Mouse (Mus musculus): ENCODE results near the gene Rab5c. TPM values are rescaled to one million over a fixed set of nuclear protein-coding genes. Genes with fewer than 3 reads are reported as not detected.

The Rab5c gene
- 10 to 100 TPM; 34.0 to 50.8 TPM for polyA plus RNA-seq (2017; shearing (Covaris generic))

GRCm38 (mm10) chr11:100738066-100738604, at the start of gene Rab5c:
Gene Rab5c (minus strand): TSS chr11:100738215.

GRCm38 (mm10) chr11:100770646-100771408, 32.8 kb upstream of the Rab5c start, which contains the start of gene Ghdc:
Gene Ghdc (minus strand): TSS chr11:100770957.

GRCm38 (mm10) chr11:100762831-100763230, 24.8 kb upstream of the Rab5c start, which contains the start of gene Hcrt:
Gene Hcrt (minus strand): TSS chr11:100762931.

DNA sequence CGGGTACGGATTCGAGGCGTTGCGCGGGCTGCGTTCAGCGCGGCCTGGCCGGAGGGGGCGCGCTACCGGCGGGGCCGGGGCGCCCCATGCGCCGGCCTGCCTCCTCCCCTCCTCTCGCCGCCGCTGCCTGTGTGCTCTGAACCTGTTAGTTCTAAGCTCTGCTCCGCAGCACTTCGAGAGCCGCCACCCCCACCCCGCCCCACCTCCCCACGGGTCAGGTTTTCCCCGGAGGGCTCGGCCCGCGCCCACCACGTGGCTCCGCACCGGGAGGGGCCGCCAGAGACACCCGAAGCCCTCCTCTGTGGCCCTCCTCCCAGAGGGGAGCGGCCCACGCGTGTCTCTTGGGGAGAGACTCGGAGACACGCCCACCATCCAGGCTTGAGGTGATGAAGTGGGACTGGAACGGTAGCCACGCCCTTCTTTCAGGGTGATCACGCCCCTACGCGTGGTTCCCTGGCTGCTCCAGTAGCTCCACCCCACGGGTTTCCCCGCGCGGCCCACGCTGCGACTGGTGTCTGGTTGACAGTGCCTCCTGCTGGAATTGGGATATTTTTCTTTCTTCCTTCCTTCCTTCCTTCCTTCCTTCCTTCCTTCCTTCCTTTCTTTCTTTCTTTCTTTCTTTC, 21.7 kb upstream of the Rab5c start, which contains the start of gene Kcnh4:
Gene Kcnh4 (minus strand): TSS at position 332 of the 623 bp plus-strand sequence.

DNA sequence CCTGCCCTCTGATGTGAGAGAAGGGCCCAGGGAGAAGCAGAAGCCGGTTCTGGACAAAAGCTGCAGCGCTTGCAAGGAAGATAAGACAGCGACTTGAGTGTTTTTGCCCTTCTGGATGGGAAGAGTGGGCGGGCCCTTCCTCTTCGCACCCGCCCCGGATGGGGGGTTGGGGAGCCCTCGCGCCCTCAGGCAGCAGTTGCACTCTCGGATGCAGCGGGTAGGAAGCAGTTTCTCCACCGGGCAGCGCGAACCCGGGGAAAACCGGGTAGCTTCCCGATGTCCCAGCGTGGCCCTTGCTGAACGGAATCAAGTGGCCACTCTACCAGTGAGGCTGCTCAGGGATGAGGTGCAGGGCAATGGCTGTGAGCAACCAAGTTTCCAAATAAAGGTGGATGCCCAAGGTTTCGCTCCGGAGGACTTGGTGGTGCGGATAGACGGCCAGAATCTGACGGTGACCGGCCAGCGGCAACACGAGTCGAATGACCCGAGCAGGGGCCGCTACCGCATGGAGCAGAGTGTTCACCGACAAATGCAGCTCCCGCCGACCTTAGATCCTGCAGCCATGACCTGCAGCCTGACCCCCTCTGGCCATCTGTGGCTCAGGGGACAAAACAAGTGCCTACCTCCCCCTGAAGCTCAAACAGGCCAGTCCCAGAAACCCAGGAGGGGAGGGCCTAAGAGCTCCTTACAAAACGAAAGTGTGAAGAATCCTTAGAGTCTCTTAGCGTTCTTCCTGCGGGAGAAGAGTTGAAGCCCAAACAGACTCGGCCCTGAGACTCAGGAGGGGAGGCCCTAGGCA, 24.1 kb downstream of the Rab5c start, which contains the start of gene Hspb9:
Gene Hspb9 (plus strand): TSS at position 116 of the 799 bp plus-strand sequence.

GRCm38 (mm10) chr11:100711783-100712615, 26.0 kb downstream of the Rab5c start, which contains the start of gene Kat2a:
Gene Kat2a (minus strand): TSS chr11:100712465.

DNA sequence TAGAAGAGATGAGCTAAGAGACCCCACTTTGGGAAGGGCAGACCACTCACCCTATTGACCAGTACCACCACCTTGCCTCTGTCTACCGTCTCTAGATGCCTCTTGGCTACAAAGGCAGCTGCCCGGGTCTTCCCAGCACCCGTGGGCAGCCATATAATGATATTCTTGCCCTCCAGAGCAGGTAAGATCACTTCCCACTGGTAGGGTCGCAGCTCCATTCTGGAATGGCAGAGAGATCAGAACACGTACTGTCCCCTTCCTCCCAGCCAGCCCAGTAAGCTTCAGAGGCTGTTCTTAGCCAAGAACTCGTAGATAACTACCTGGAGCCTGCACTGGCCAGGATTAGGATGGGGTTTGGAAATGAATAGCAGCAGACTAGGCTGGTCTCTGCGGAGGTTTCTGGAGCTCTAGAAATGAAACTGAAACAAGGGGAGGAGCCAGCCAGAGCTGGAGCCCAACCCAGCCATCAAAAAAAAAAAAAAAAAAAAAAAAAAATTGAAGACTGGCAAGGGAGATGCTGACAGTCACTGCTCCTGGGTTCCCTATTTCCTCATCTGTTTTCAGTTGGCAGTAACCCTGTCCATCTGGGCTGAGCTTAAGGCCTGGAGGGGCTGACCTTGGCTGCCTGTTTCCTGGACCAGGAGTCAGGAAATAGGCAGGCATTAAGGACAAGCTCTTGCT, 34.0 kb downstream of the Rab5c start, which contains the start of gene Dhx58:
Gene Dhx58 (minus strand): TSS at position 421 of the 681 bp plus-strand sequence.

DNA sequence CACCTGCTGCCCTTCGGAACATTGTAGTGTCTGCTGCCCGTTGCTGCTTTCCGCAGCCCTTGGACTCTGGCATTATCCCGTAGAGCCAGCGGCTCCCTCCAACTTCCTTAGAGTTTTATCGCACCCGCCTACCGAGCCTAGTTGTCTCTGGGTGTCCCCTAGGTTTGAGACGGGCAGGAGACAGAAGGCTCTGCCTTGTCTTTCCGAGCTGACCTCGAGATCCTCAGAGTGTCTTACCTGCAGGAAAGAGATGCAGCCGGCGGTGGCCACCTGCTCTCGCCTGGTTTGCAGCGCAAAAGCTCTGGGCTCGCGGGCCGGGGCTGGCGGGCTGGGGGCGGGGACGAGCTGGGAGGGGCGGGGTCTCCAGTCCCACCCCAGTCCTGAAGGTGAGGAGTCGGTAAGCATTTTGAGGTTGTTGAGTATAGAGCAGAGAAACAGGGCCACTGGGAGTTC, 45.8 kb downstream of the Rab5c start, which contains the start of gene Zfp385c:
Gene Zfp385c (minus strand): TSS at position 292 of the 453 bp plus-strand sequence.

Other genes starting within 250 kb of the Rab5c start
- gene Acly, start 210.2 kb downstream of the Rab5c start, polyA plus RNA-seq (2017; shearing (Covaris generic)), result 100 to 1,000 TPM; 128 to 142 TPM
- 1 to 10 TPM in 1 of 2 experiments, under 1 TPM in 1; 0.58 to 2.0 TPM for gene Ttc25, start 192.6 kb downstream of the Rab5c start, polyA plus RNA-seq (2017; shearing (Covaris generic))
- gene Cnp, start 163.3 kb downstream of the Rab5c start, polyA plus RNA-seq (2017; shearing (Covaris generic)), result 100 to 1,000 TPM; 306 to 325 TPM
- gene Nkiras2, start 119.0 kb downstream of the Rab5c start, polyA plus RNA-seq (2017; shearing (Covaris generic)), result 10 to 100 TPM; 25.2 to 36.7 TPM
- 100 to 1,000 TPM; 552 to 587 TPM for gene Dnajc7, start 118.0 kb downstream of the Rab5c start, polyA plus RNA-seq (2017; shearing (Covaris generic))
- gene Zfp385c, start 45.8 kb downstream of the Rab5c start, polyA plus RNA-seq (2017; shearing (Covaris generic)), result 1 to 10 TPM in 1 of 2 experiments, under 1 TPM in 1; 0.24 to 1.2 TPM
- gene Dhx58, start 33.9 kb downstream of the Rab5c start, polyA plus RNA-seq (2017; shearing (Covaris generic)), result 10 to 100 TPM; 13.0 to 26.1 TPM
- gene Kat2a, start 25.8 kb downstream of the Rab5c start, polyA plus RNA-seq (2017; shearing (Covaris generic)), result 10 to 100 TPM; 62.5 to 65.3 TPM
- gene Hspb9, start 24.4 kb downstream of the Rab5c start, polyA plus RNA-seq (2017; shearing (Covaris generic)), result under 1 TPM; 0.58 to 0.80 TPM
- under 1 TPM; 0.61 to 0.86 TPM for gene Kcnh4, start 21.7 kb upstream of the Rab5c start, polyA plus RNA-seq (2017; shearing (Covaris generic))
- not detected for gene Hcrt, start 24.7 kb upstream of the Rab5c start, polyA plus RNA-seq (2017; shearing (Covaris generic))
- gene Ghdc, start 32.7 kb upstream of the Rab5c start, polyA plus RNA-seq (2017; shearing (Covaris generic)), result 1 to 10 TPM; 5.0 to 6.5 TPM
- gene Stat5b, start 112.5 kb upstream of the Rab5c start, polyA plus RNA-seq (2017; shearing (Covaris generic)), result 100 to 1,000 TPM; 119 to 160 TPM
- 10 to 100 TPM; 67.9 to 84.1 TPM for gene Stat5a, start 121.1 kb upstream of the Rab5c start, polyA plus RNA-seq (2017; shearing (Covaris generic))
- gene Stat3, start 201.3 kb upstream of the Rab5c start, polyA plus RNA-seq (2017; shearing (Covaris generic)), result 100 to 1,000 TPM; 233 to 234 TPM
- gene Cavin1, start 232.7 kb upstream of the Rab5c start, polyA plus RNA-seq (2017; shearing (Covaris generic)), result under 1 TPM; 0.32 to 0.83 TPM